Mouse (Mus musculus): ENCODE measurements at regions not wholly inside any gene's neighbourhood (a gene's known extent, or its start where the extent isn't known, plus 50 kb on each side); places are given as distances from the start of the nearest gene placed in this dataset.
A peak's percentile ranks its signal among the peaks of the same experiment; 100 is the strongest.

DNA sequence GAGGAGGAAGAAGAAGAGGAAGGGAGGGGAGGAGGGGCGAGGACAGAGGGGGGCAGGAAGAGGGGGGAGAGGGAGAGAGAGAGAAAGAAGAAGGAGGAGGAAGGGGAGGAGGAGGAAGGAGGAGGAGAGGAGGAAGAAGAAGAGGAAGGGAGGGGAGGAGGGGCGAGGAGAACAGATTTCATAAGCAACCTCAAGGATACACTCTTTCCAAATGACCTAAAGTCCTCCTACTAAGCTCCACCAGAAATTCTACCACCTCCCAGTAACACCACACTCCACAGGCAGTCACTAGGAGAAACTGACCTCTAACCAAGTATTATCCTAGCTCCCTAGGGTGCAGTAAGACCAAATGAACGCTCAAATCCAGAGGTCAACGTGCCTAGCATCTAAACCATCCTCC is 332.1 kb downstream of the Mllt3 start:
- no peak overlapping the region for H3K4me3 ChIP-seq (ENCODE audit: insufficient read depth, low read length)
- no peak overlapping the region for H3K27ac ChIP-seq (ENCODE audit: insufficient read depth, low read depth, low read length)
- H3K4me1 ChIP-seq (ENCODE audit: control insufficient read depth, insufficient read depth, low read length), result peaks cover 9% of the 10 kb centered on the region
- TF ChIP-seq CTCF (IDR thresholded peaks at IDR 0.05; ENCODE audit: low read depth, low read length), result no peak
- TF ChIP-seq POLR2A (IDR thresholded peaks at IDR 0.05; ENCODE audit: borderline replicate concordance, low read depth, low read length), result no peak

DNA sequence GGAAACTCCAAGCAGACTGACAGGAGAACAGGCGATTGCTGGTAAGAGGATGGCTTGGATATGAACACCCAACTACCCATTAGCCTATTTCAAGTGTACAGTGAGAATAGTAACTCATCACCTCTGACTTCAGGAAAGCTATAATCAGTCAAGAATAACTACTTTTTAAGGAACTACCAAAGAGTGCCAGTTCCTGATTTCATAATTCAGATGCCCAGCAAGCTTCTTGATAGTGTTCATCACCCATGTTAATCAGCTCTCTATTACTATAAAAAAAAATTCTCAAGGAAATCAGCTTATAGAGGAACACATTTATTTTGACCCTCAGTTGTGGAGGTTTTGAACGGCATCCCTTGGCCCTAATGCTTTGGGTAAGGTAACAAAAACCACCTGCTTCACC is 332.7 kb downstream of the Mllt3 start:
- Histone ChIP-seq H3K27ac (ENCODE audit: insufficient read depth, low read depth, low read length) (no peak overlapping the region), H3K4me3 (ENCODE audit: insufficient read depth, low read length) (no peak overlapping the region), H3K4me1 (ENCODE audit: control insufficient read depth, insufficient read depth, low read length) (peaks cover 9% of the 10 kb centered on the region)
- no peak for TF ChIP-seq CTCF (IDR thresholded peaks at IDR 0.05; ENCODE audit: low read depth, low read length)
- TF ChIP-seq POLR2A (IDR thresholded peaks at IDR 0.05; ENCODE audit: borderline replicate concordance, low read depth, low read length), result no peak

DNA sequence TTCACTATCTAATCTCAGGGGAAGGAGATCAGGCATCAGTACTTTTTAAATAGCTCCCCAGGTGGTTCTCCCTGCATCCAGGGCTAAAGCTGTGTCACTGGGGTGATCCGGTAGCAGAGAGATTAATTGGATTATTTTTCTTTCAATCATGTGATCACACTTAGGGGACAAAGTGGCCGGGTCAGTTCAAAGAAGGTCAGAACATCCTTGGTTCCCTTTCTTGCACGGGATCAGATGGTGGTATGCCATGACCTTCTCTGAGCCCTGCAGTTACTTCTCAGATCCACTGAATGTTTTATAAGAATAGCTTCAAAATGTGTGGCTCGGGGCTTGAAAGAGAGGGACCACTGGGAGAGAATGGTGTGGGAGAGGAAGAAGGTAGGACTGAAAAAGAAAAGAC is 333.6 kb downstream of the Mllt3 start:
- peaks cover 9% of the 10 kb centered on the region for H3K4me1 ChIP-seq (ENCODE audit: control insufficient read depth, insufficient read depth, low read length)
- no peak for TF ChIP-seq POLR2A (IDR thresholded peaks at IDR 0.05; ENCODE audit: borderline replicate concordance, low read depth, low read length)
- no peak for TF ChIP-seq CTCF (IDR thresholded peaks at IDR 0.05; ENCODE audit: low read depth, low read length)
- no peak overlapping the region for H3K27ac ChIP-seq (ENCODE audit: insufficient read depth, low read depth, low read length)
- no peak overlapping the region for H3K4me3 ChIP-seq (ENCODE audit: insufficient read depth, low read length)

DNA sequence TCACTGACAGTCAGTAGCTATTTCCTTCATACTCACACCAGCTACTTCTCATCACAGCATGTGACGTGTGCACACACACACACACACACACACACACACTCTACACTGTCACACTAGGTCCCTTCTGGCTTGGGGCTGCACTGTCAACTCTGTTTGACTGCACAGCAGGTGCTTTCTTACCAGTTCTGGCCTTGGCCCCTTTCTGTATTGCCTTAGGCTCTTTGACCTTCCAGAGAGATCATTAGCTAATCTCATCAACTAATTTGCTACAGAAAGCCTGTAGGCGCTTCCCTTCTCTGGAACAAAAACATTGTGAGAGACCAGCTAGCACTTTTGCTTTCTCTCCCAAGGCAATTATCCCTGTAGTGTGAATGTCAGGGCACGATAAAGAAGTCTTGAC is 334.4 kb downstream of the Mllt3 start:
- Histone ChIP-seq H3K27ac (ENCODE audit: insufficient read depth, low read depth, low read length) (no peak overlapping the region), H3K4me1 (ENCODE audit: control insufficient read depth, insufficient read depth, low read length) (peaks cover 9% of the 10 kb centered on the region), H3K4me3 (ENCODE audit: insufficient read depth, low read length) (no peak overlapping the region)
- TF ChIP-seq CTCF (IDR thresholded peaks at IDR 0.05; ENCODE audit: low read depth, low read length) (no peak), POLR2A (IDR thresholded peaks at IDR 0.05; ENCODE audit: borderline replicate concordance, low read depth, low read length) (no peak)

DNA sequence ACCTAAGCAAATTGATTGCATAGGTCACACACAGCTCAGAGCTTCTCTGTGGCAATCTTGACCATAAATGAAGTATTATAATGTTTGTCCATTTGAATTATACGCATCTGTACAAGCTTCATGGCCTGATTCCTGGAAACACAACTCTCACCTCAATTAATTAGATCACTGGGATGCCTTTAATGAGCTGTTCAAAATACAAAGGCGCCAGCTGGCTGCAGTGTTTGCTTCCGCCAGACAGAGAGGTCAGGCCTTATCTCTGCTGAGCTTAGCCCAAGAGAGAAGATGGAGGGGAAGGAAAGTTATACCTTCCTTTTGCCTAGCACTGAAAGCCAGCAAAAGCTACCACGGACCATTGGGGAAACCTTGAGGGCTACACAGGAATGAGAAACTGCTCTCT is 336.2 kb downstream of the Mllt3 start:
- peaks cover 9% of the 10 kb centered on the region for H3K4me1 ChIP-seq (ENCODE audit: control insufficient read depth, insufficient read depth, low read length)
- no peak overlapping the region for H3K27ac ChIP-seq (ENCODE audit: insufficient read depth, low read depth, low read length)
- TF ChIP-seq POLR2A (IDR thresholded peaks at IDR 0.05; ENCODE audit: borderline replicate concordance, low read depth, low read length) (no peak), CTCF (IDR thresholded peaks at IDR 0.05; ENCODE audit: low read depth, low read length) (no peak)
- H3K4me3 ChIP-seq (ENCODE audit: insufficient read depth, low read length), result no peak overlapping the region

DNA sequence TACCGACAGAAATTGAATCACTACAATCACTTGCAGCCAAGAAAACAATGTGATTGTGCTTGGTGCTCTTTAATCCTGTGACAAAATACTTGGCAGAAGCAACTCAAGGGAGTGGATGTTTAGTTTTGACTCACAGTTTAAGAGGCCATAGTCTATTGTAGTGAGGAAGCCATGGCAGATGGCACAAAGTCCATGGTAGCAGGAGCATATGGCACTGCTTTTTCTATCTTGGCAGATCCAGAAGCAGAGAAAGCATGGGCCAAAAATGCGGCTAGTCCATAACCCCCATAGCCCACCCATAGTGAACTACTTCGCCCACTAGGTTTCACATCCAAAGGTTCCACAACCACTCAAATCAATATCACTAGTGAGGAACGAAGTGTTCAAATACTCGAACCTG is 337.4 kb downstream of the Mllt3 start:
- Histone ChIP-seq H3K27ac (ENCODE audit: insufficient read depth, low read depth, low read length) (no peak overlapping the region), H3K4me3 (ENCODE audit: insufficient read depth, low read length) (no peak overlapping the region), H3K4me1 (ENCODE audit: control insufficient read depth, insufficient read depth, low read length) (peaks cover 2% of the 10 kb centered on the region; the same call in 1 of the 2 replicates)
- no peak for TF ChIP-seq CTCF (IDR thresholded peaks at IDR 0.05; ENCODE audit: low read depth, low read length)

DNA sequence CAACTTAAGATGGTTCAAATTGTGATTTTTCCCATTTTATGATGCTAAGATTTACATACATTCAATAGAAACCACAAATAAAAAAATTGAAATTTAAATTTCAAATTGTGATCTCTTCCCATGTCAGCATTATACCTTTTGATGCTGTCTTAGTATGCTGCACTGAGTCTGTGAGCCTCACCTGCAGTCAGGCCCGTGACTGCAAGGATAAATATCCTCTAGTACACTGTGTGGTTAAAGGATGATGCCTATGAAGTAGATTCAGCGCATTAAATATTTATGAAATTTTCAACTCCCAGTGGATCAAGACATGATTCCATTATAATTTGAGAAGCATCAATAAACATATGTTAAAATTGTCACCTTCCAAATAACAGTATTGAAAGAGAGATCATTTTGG is 340.4 kb downstream of the Mllt3 start:
- H3K4me3 ChIP-seq (ENCODE audit: insufficient read depth, low read length), result no peak overlapping the region
- no peaks in the 10 kb centered on the region for H3K4me1 ChIP-seq (ENCODE audit: control insufficient read depth, insufficient read depth, low read length)
- TF ChIP-seq POLR2A (IDR thresholded peaks at IDR 0.05; ENCODE audit: borderline replicate concordance, low read depth, low read length), result no peak
- TF ChIP-seq CTCF (IDR thresholded peaks at IDR 0.05; ENCODE audit: low read depth, low read length), result no peak
- H3K27ac ChIP-seq (ENCODE audit: insufficient read depth, low read depth, low read length), result no peak overlapping the region

DNA sequence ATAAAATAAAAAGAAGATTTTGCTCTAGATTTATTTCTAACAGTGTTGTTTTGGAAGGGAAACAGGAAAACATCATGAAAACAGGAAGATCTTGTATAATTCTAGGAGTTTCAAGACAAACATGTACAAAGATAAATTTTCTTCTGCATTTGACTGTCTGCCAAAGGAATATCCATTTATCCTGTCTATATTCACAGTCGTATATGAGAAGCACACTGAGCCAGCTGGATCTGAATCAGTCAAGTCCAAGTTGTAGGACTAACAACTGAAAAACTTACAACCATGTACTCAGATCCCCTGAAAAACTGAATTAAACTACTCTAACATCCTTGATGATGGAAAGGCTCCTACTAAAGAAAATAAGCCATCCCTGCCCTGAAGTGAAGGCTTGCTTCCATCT is 348.2 kb downstream of the Mllt3 start:
- TF ChIP-seq CTCF (IDR thresholded peaks at IDR 0.05; ENCODE audit: low read depth, low read length), result no peak
- TF ChIP-seq POLR2A (IDR thresholded peaks at IDR 0.05; ENCODE audit: borderline replicate concordance, low read depth, low read length), result no peak

DNA sequence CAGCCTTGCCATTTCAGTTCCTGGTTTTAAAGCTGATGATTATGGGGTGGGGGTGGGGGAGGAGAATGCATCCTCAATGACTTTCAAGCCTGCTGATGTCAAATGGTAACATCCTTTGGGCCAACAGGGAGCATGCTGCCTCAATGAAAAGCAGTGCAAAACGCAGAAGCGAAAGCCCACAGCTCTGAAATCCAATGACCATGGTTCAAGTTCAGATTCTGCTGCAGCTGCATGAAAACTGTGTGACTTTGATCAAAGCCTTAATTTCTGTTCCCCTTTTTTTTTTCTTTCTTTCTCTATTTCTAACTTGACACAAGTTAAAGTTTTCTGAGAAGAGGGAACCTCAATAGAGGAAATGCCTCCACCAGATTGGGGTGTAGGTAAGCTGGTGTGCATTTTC is 350.4 kb downstream of the Mllt3 start:
- H3K27ac ChIP-seq (ENCODE audit: insufficient read depth, low read depth, low read length), result 0 out of 2 replicates have a peak overlapping the region, but pooled peaks have one; percentile 1
- no peak overlapping the region for H3K4me3 ChIP-seq (ENCODE audit: insufficient read depth, low read length)
- TF ChIP-seq CTCF (IDR thresholded peaks at IDR 0.05; ENCODE audit: low read depth, low read length) (no peak), POLR2A (IDR thresholded peaks at IDR 0.05; ENCODE audit: borderline replicate concordance, low read depth, low read length) (no peak)
- peaks cover 7% of the 10 kb centered on the region for H3K4me1 ChIP-seq (ENCODE audit: control insufficient read depth, insufficient read depth, low read length)

More for the DNA sequence above, 348.2 kb downstream of the Mllt3 start:
- Histone ChIP-seq H3K4me3 (ENCODE audit: insufficient read depth, low read length) (no peak overlapping the region), H3K27ac (ENCODE audit: insufficient read depth, low read depth, low read length) (no peak overlapping the region), H3K4me1 (ENCODE audit: control insufficient read depth, insufficient read depth, low read length) (peaks cover 7% of the 10 kb centered on the region)

DNA sequence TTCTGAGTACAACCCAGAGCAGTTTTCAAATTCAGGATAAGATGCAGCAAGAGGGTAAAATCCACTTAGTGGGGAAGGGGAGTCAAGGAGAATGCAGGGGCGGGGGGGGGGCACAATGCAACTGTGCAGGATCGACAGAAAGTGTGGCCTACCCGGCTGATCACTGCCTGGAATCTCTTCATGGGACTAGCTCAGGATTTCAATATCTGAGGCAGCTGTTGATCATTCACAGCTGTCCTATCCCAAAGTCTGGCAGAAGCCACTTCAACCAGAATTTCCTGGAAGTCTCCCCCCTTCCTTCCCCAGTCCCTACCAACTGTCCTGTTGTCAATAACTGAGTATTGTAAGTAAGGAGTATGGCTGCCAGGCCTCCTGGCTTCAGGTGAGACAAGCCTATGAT is 362.1 kb downstream of the Mllt3 start:
- H3K27ac ChIP-seq (ENCODE audit: insufficient read depth, low read depth, low read length), result no peak overlapping the region
- no peaks in the 10 kb centered on the region for H3K4me1 ChIP-seq (ENCODE audit: control insufficient read depth, insufficient read depth, low read length)
- TF ChIP-seq CTCF (IDR thresholded peaks at IDR 0.05; ENCODE audit: low read depth, low read length) (no peak), POLR2A (IDR thresholded peaks at IDR 0.05; ENCODE audit: borderline replicate concordance, low read depth, low read length) (no peak)
- H3K4me3 ChIP-seq (ENCODE audit: insufficient read depth, low read length), result no peak overlapping the region

DNA sequence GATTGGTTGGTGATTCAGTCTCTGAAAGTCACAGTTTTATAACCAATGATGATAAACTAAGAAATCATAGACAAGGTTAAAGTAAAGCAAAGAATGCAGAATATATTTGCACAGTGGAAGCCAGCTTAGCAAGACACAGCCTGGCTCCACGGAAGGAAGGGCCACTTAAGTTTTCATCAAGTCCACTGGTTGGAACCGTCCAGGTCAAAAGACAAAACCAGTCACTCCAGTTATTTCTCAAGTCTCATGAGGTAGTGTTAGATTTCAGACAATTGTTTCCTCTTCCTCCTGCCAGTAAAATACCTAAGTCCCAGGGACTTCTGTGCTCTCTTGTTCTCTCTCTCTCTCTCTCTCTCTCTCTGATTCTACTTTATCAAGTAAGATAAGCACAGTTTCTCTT is 363.0 kb downstream of the Mllt3 start:
- Histone ChIP-seq H3K27ac (ENCODE audit: insufficient read depth, low read depth, low read length) (no peak overlapping the region), H3K4me3 (ENCODE audit: insufficient read depth, low read length) (no peak overlapping the region), H3K4me1 (ENCODE audit: control insufficient read depth, insufficient read depth, low read length) (no peaks in the 10 kb centered on the region)
- no peak for TF ChIP-seq CTCF (IDR thresholded peaks at IDR 0.05; ENCODE audit: low read depth, low read length)
- TF ChIP-seq POLR2A (IDR thresholded peaks at IDR 0.05; ENCODE audit: borderline replicate concordance, low read depth, low read length), result no peak
